In the genomic region with DNA sequence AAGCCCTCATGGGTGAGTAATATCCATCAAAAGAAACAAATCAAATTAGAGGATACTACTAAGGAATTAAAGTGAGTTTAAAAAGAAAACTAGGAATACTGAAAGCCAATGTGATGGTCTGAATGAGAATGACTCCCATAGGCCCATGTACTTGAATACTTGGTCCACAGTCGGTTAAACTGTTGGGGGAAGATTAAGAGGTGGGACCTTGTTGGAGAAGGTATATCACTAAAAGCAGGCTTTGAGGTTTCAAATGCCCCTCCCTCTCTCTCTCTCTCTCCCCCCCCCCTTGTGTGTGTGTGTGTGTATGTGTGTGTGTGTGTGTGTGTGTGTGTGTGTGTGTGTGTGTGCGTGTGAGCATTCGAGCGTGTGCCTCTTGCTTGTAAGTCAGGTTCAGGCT, we compare ENCODE assay signal across 18 mouse cellular contexts. TPM values are rescaled to one million over a fixed set of nuclear protein-coding genes. Genes with fewer than 3 reads are reported as not detected.
DNase-seq lines count a peak whose midpoint lies in the region; ATAC-seq and TF ChIP-seq lines count a peak whose summit lies in the region.
"Had no signal": no experiment of that assay in that cellular context is flagged by ENCODE, and none has a peak within 500 bp of the region (broad histone marks: within the 10 kb centered on the region; RNA-seq: fewer than 3 reads in every experiment).

No protein-coding gene starts in this region.

- H3K27me3 ChIP-seq in liver, embryonic 11.5 days (replicated peaks; ENCODE audit: control insufficient read depth, insufficient read depth, low read length): no peaks in the 10 kb centered on the region
- no peaks in the 10 kb centered on the region for H3K27me3 ChIP-seq in liver, embryonic 14.5 days (ENCODE audit: control insufficient read depth, insufficient read depth, low read length)
- no peaks in the 10 kb centered on the region for H3K27me3 ChIP-seq in liver, postnatal 0 days (ENCODE audit: insufficient read depth, low read length)
- no peaks in the 10 kb centered on the region for H3K27me3 ChIP-seq in forebrain, embryonic 10.5 days (ENCODE audit: poor library complexity, severe bottlenecking)
- no peaks in the 10 kb centered on the region for H3K27me3 ChIP-seq in forebrain, postnatal 0 days (ENCODE audit: insufficient read depth, low read length)
- H3K27me3 ChIP-seq: hindbrain, embryonic 12.5 days; hindbrain, embryonic 15.5 days had no signal

- no peak overlapping the region for H3K4me2 ChIP-seq in liver, embryonic 11.5 days
- H3K4me2 ChIP-seq in liver, embryonic 14.5 days (ENCODE audit: low read depth): no peak overlapping the region
- H3K4me2 ChIP-seq in liver, postnatal 0 days (ENCODE audit: low read depth, low read length): no peak overlapping the region
- H3K4me2 ChIP-seq in forebrain, postnatal 0 days (ENCODE audit: low read depth): no peak overlapping the region
- H3K4me2 ChIP-seq: heart, embryonic 11.5 days; hindbrain, embryonic 12.5 days; hindbrain, embryonic 15.5 days had no signal

- no peak overlapping the region for H3K4me3 ChIP-seq in liver, embryonic 11.5 days (ENCODE audit: low read depth, low read length)
- H3K4me3 ChIP-seq in liver, embryonic 14.5 days (ENCODE audit: insufficient read depth in 1 of 2, low read depth in 2 of 2, low read length in 2 of 2): no peak overlapping the region
- no peak overlapping the region for H3K4me3 ChIP-seq in liver, postnatal 0 days (ENCODE audit: low read depth, low read length)
- no peak overlapping the region for H3K4me3 ChIP-seq in forebrain, embryonic 10.5 days
- no peak overlapping the region for H3K4me3 ChIP-seq in forebrain, postnatal 0 days (ENCODE audit: low read depth, low read length)
- H3K4me3 ChIP-seq: gastrocnemius, adult 2 months; hindbrain, embryonic 12.5 days; hindbrain, embryonic 15.5 days had no signal

- peaks cover 2% of the 10 kb centered on the region; the same call in 1 of the 2 replicates for H3K36me3 ChIP-seq in liver, embryonic 11.5 days (ENCODE audit: control insufficient read depth, insufficient read depth, low read length)
- no peaks in the 10 kb centered on the region; the same call in none of the 2 replicates for H3K36me3 ChIP-seq in liver, embryonic 14.5 days (replicated peaks; ENCODE audit: control insufficient read depth, insufficient read depth, low read depth)
- peaks cover 9% of the 10 kb centered on the region; the same call in 1 of the 2 replicates for H3K36me3 ChIP-seq in liver, postnatal 0 days (replicated peaks; ENCODE audit: insufficient read depth, low read length)
- H3K36me3 ChIP-seq in forebrain, embryonic 10.5 days (replicated peaks): peaks cover 15% of the 10 kb centered on the region
- H3K36me3 ChIP-seq in forebrain, postnatal 0 days (ENCODE audit: insufficient read depth): no peaks in the 10 kb centered on the region; the same call in 1 of the 2 replicates
- H3K36me3 ChIP-seq: hindbrain, embryonic 15.5 days had no signal

- no peak overlapping the region for H3K9ac ChIP-seq in liver, embryonic 11.5 days (ENCODE audit: low read depth, low read length)
- no peak overlapping the region for H3K9ac ChIP-seq in liver, embryonic 14.5 days (replicated peaks)
- no peak overlapping the region for H3K9ac ChIP-seq in liver, postnatal 0 days (replicated peaks)
- no peak overlapping the region for H3K9ac ChIP-seq in forebrain, postnatal 0 days
- H3K9ac ChIP-seq: hindbrain, embryonic 12.5 days; hindbrain, embryonic 15.5 days had no signal

- no peak for TF ChIP-seq CTCF in liver, embryonic 14.5 days (IDR thresholded peaks at IDR 0.05; ENCODE audit: low read depth)
- no peak for TF ChIP-seq CTCF in liver, postnatal 0 days (IDR thresholded peaks at IDR 0.05; ENCODE audit: low read depth)
- no peak for TF ChIP-seq CTCF in forebrain, postnatal 0 days (IDR thresholded peaks at IDR 0.05; ENCODE audit: low read depth)

- H3K27ac ChIP-seq in liver, embryonic 11.5 days (ENCODE audit: low read depth, low read length): no peak overlapping the region
- H3K27ac ChIP-seq in liver, embryonic 14.5 days: no peak overlapping the region
- no peak overlapping the region for H3K27ac ChIP-seq in liver, postnatal 0 days (ENCODE audit: low read depth)
- H3K27ac ChIP-seq in forebrain, embryonic 10.5 days: no peak overlapping the region
- H3K27ac ChIP-seq in forebrain, postnatal 0 days (ENCODE audit: low read depth, low read length): no peak overlapping the region
- H3K27ac ChIP-seq: gastrocnemius, adult 2 months; hindbrain, embryonic 12.5 days; hindbrain, embryonic 15.5 days had no signal

- peak; percentile 43 for TF ChIP-seq EP300 in liver, embryonic 14.5 days (IDR thresholded peaks at IDR 0.05; ENCODE audit: low read depth)
- TF ChIP-seq EP300 in liver, postnatal 0 days (IDR thresholded peaks at IDR 0.05; ENCODE audit: low read depth): no peak

- H3K4me1 ChIP-seq in liver, embryonic 11.5 days (replicated peaks; ENCODE audit: control insufficient read depth, insufficient read depth, low read length): peaks cover 12% of the 10 kb centered on the region
- peaks cover 3 to 11% of the 10 kb centered on the region in 2 experiments; a peak in 2 of 4 replicates for H3K4me1 ChIP-seq in liver, embryonic 14.5 days (replicated peaks; ENCODE audit: control insufficient read depth in 2 of 2, insufficient read depth in 2 of 2, low read length in 1 of 2)
- H3K4me1 ChIP-seq in liver, postnatal 0 days (ENCODE audit: insufficient read depth): peaks cover 13% of the 10 kb centered on the region
- no peaks in the 10 kb centered on the region for H3K4me1 ChIP-seq in forebrain, embryonic 10.5 days
- no peaks in the 10 kb centered on the region for H3K4me1 ChIP-seq in forebrain, postnatal 0 days (ENCODE audit: insufficient read depth)
- H3K4me1 ChIP-seq: hindbrain, embryonic 12.5 days; hindbrain, embryonic 15.5 days had no signal

- no peaks in the 10 kb centered on the region for H3K9me3 ChIP-seq in liver, embryonic 11.5 days (ENCODE audit: control insufficient read depth, low read length)
- no peaks in the 10 kb centered on the region for H3K9me3 ChIP-seq in liver, embryonic 14.5 days (ENCODE audit: control insufficient read depth, low read length)
- H3K9me3 ChIP-seq in liver, postnatal 0 days (ENCODE audit: low read length): no peaks in the 10 kb centered on the region
- H3K9me3 ChIP-seq in forebrain, embryonic 10.5 days: peaks cover 4% of the 10 kb centered on the region; the same call in 1 of the 2 replicates
- no peaks in the 10 kb centered on the region for H3K9me3 ChIP-seq in forebrain, postnatal 0 days (ENCODE audit: low read length)
- H3K9me3 ChIP-seq: hindbrain, embryonic 12.5 days; hindbrain, embryonic 15.5 days had no signal

- ATAC-seq in liver, embryonic 11.5 days (replicated peaks; ENCODE audit: low FRiP score): peak; percentile 56
- peak; percentile 64; the same call in 1 of the 2 replicates for ATAC-seq in liver, embryonic 14.5 days (ENCODE audit: insufficient read depth)
- 0 out of 2 replicates have a peak, but pooled peaks have one; percentile 25 for ATAC-seq in liver, postnatal 0 days
- ATAC-seq in forebrain, postnatal 0 days: no peak
- ATAC-seq: activated CD4-positive, CD25-positive, alpha-beta regulatory T cell, adult 4 months; forebrain, embryonic 14.5 days had no signal

- 86% methylated on average over 4 of the region's 4 CpGs for WGBS in liver, embryonic 11.5 days
- 54% methylated on average over 4 of the region's 4 CpGs for WGBS in liver, embryonic 14.5 days (ENCODE audit: insufficient replicate concordance)
- 86% methylated on average over 4 of the region's 4 CpGs for WGBS in liver, postnatal 0 days (ENCODE audit: insufficient replicate concordance)
- WGBS in forebrain, embryonic 10.5 days: 100% methylated on average over 4 of the region's 4 CpGs
- WGBS in forebrain, postnatal 0 days: 98% methylated on average over 4 of the region's 4 CpGs

- no peak for DNase-seq in liver, embryonic 11.5 days (ENCODE audit: low spot score)
- DNase-seq in liver: no peak
- DNase-seq in liver, embryonic 14.5 days (ENCODE audit: low read depth in 3 of 3, low spot score in 3 of 3): no peak
- DNase-seq in liver, postnatal 0 days: no peak
- DNase-seq in forebrain, embryonic 10.5 days (ENCODE audit: extremely low spot score, low spot score): no peak
- DNase-seq in forebrain, postnatal 0 days: no peak
- no peak for DNase-seq in adrenal gland, adult 2 months
- DNase-seq: adrenal gland, postnatal 10 days; adrenal gland, postnatal 36 days; cerebellum, adult 18-20 months; cerebellum, postnatal 14 days; gastrocnemius, adult 2 months; gastrocnemius, postnatal 14 days had no signal

RNA-seq across cellular contexts. Expression of a gene that starts 9.4 kb away (rescaled TPM):
- polyA plus RNA-seq in liver, embryonic 11.5 days (2014; fragmentation: Nextera tagmentation; extraction: Ambion mirVana): 31.2 and 33.3 TPM in 2 replicates
- polyA plus RNA-seq in liver, embryonic 14.5 days (2012; rRNA removed): 22.4 and 24.4 TPM in 2 replicates
- polyA plus RNA-seq in liver, embryonic 14.5 days (2014; fragmentation: Nextera tagmentation; extraction: Ambion mirVana): 14.8 and 16.2 TPM in 2 replicates
- polyA plus RNA-seq in liver, postnatal 0 days (2015; fragmentation: Nextera tagmentation; extraction: Ambion mirVana): 15.9 and 16.2 TPM in 2 replicates
- polyA plus RNA-seq in forebrain, embryonic 10.5 days (2016; fragmentation: Nextera tagmentation; extraction: Ambion mirVana): 36.1 and 37.7 TPM in 2 replicates
- 141 and 154 TPM in 2 replicates for total RNA-seq in forebrain, postnatal 0 days (2014; rRNA removed)
- 65.1 and 71.7 TPM in 2 replicates for polyA plus RNA-seq in forebrain, postnatal 0 days (2015; fragmentation: Nextera tagmentation; extraction: Ambion mirVana)
- total RNA-seq in adrenal gland, adult 2 months (2021): 10 to 100 TPM; 64.9 to 91.1 TPM
- 71.4 and 90.6 TPM in 2 replicates for polyA plus RNA-seq in adrenal gland, adult 2 months (2012; rRNA removed)

RNA-seq across cellular contexts. Expression of a gene that starts 37.3 kb away (rescaled TPM):
- polyA plus RNA-seq in liver, embryonic 11.5 days (2014; fragmentation: Nextera tagmentation; extraction: Ambion mirVana): 17.9 and 20.4 TPM in 2 replicates
- 3.2 and 6.1 TPM in 2 replicates for polyA plus RNA-seq in liver, embryonic 14.5 days (2012; rRNA removed)
- polyA plus RNA-seq in liver, embryonic 14.5 days (2014; fragmentation: Nextera tagmentation; extraction: Ambion mirVana): 10.4 and 11.1 TPM in 2 replicates
- 38.3 and 41.5 TPM in 2 replicates for polyA plus RNA-seq in liver, postnatal 0 days (2015; fragmentation: Nextera tagmentation; extraction: Ambion mirVana)
- 27.8 and 28.8 TPM in 2 replicates for polyA plus RNA-seq in forebrain, embryonic 10.5 days (2016; fragmentation: Nextera tagmentation; extraction: Ambion mirVana)
- total RNA-seq in forebrain, postnatal 0 days (2014; rRNA removed): 49.2 and 50.1 TPM in 2 replicates
- 33.2 and 52.4 TPM in 2 replicates for polyA plus RNA-seq in forebrain, postnatal 0 days (2015; fragmentation: Nextera tagmentation; extraction: Ambion mirVana)
- total RNA-seq in adrenal gland, adult 2 months (2021): 10 to 100 TPM; 79.4 to 82.5 TPM
- 9.4 and 12.1 TPM in 2 replicates for polyA plus RNA-seq in adrenal gland, adult 2 months (2012; rRNA removed)
